Mouse (Mus musculus): ENCODE measurements around the gene Polr3h.

The Polr3h gene

GRCm38 (mm10) chr15:81872262-81873136 is 53.5 kb downstream of the Polr3h start, which contains the start of gene Aco2:
Gene Aco2 (plus strand): TSS chr15:81872309.
- DNase-seq (ENCODE audit: low spot score): peak; percentile 99

- DNase-seq (ENCODE audit: low spot score): peak; percentile 97
Measured at GRCm38 (mm10) chr15:81871604-81872261, 54.3 kb downstream of the Polr3h start, which contains the start of gene Phf5a. Gene Phf5a (minus strand): TSS chr15:81871911.

- DNase-seq (ENCODE audit: low spot score): no peak
Measured at GRCm38 (mm10) chr15:81869985-81870384, 56.1 kb downstream of the Polr3h start.

GRCm38 (mm10) chr15:81864238-81864637 is 61.8 kb downstream of the Polr3h start:
- DNase-seq (ENCODE audit: low spot score): no peak

- DNase-seq (ENCODE audit: low spot score): no peak
Measured at GRCm38 (mm10) chr15:81860471-81861135, 65.4 kb downstream of the Polr3h start.

GRCm38 (mm10) chr15:81859330-81860255 is 66.4 kb downstream of the Polr3h start:
- DNase-seq (ENCODE audit: low spot score): peak; percentile 94

- DNase-seq (ENCODE audit: low spot score): peak; percentile 56
Measured at GRCm38 (mm10) chr15:81858517-81859329, 67.3 kb downstream of the Polr3h start, which contains the start of gene Tob2. Gene Tob2 (minus strand): TSS chr15:81858796.

- peak; percentile 94 for DNase-seq (ENCODE audit: low spot score)
Measured at GRCm38 (mm10) chr15:81858138-81858516, 67.9 kb downstream of the Polr3h start.

- peak; percentile 63 for DNase-seq (ENCODE audit: low spot score)
Measured at GRCm38 (mm10) chr15:81857724-81858116, 68.3 kb downstream of the Polr3h start.

- DNase-seq (ENCODE audit: low spot score): peak; percentile 42
Measured at GRCm38 (mm10) chr15:81856938-81857723, 68.9 kb downstream of the Polr3h start.

GRCm38 (mm10) chr15:81856030-81856790 is 69.8 kb downstream of the Polr3h start:
- DNase-seq (ENCODE audit: low spot score): peak; percentile 97

GRCm38 (mm10) chr15:81853081-81853480 is 73.0 kb downstream of the Polr3h start:
- no peak for DNase-seq (ENCODE audit: low spot score)

GRCm38 (mm10) chr15:81852411-81853000 is 73.5 kb downstream of the Polr3h start:
- no peak for DNase-seq (ENCODE audit: low spot score)

- no peak for DNase-seq (ENCODE audit: low spot score)
Measured at GRCm38 (mm10) chr15:81851375-81851774, 74.7 kb downstream of the Polr3h start.

GRCm38 (mm10) chr15:81850718-81851117 is 75.3 kb downstream of the Polr3h start:
- no peak for DNase-seq (ENCODE audit: low spot score)

GRCm38 (mm10) chr15:81849104-81849503 is 76.9 kb downstream of the Polr3h start:
- DNase-seq (ENCODE audit: low spot score): no peak

GRCm38 (mm10) chr15:81848301-81848700 is 77.7 kb downstream of the Polr3h start:
- DNase-seq (ENCODE audit: low spot score): peak; percentile 68

- DNase-seq (ENCODE audit: low spot score): no peak
Measured at GRCm38 (mm10) chr15:81847861-81848260, 78.2 kb downstream of the Polr3h start.
